Mouse (Mus musculus) heart, postnatal 36 days (tissue): Measurements from ENCODE around the gene Traf2. TPM values are rescaled to one million over a fixed set of nuclear protein-coding genes. Genes with fewer than 3 reads are reported as not detected.

ENCODE experiments used
- total RNA-seq, 2 experiments: library from RNA; stranded (reverse); gene quantifications; 2 replicates each; pipeline ENCODE4 v1.2.3; 2021

Gene Traf2
- total RNA-seq, 2 experiments from 2014 or later = 14.3 to 14.6 TPM

Other genes with a start within 250 kb of the Traf2 start
- gene Grin1, start 227.8 kb downstream of the Traf2 start, total RNA-seq = not detected
- gene Man1b1, start 214.6 kb downstream of the Traf2 start, total RNA-seq = 10 to 100 TPM; 21.9 to 23.2 TPM
- 1 to 10 TPM; 3.4 to 3.7 TPM for gene Dpp7, start 190.6 kb downstream of the Traf2 start, total RNA-seq
- 1 to 10 TPM; 6.7 to 8.6 TPM for gene Uap1l1, start 181.3 kb downstream of the Traf2 start, total RNA-seq
- under 1 TPM; 0.46 to 0.56 TPM for gene Sapcd2, start 174.6 kb downstream of the Traf2 start, total RNA-seq
- 10 to 100 TPM; 14.5 to 15.4 TPM for gene Entpd2, start 151.1 kb downstream of the Traf2 start, total RNA-seq
- gene Npdc1, start 147.6 kb downstream of the Traf2 start, total RNA-seq = 10 to 100 TPM; 27.3 to 27.8 TPM
- under 1 TPM; 0.27 to 0.36 TPM for gene Fut7, start 123.7 kb downstream of the Traf2 start, total RNA-seq
- gene Abca2, start 118.2 kb downstream of the Traf2 start, total RNA-seq = 10 to 100 TPM; 35.5 to 39.9 TPM
- 1 to 10 TPM; 1.2 to 1.6 TPM for gene Clic3, start 90.1 kb downstream of the Traf2 start, total RNA-seq
- gene Paxx, start 85.8 kb downstream of the Traf2 start, total RNA-seq = 10 to 100 TPM; 23.0 to 23.4 TPM
- 100 to 1,000 TPM; 189 to 202 TPM for gene Ptgds, start 76.9 kb downstream of the Traf2 start, total RNA-seq
- gene Lcn12, start 53.0 kb downstream of the Traf2 start, total RNA-seq = not detected
- gene Fbxw5, start 46.2 kb downstream of the Traf2 start, total RNA-seq = 10 to 100 TPM; 82.7 to 92.8 TPM
- 1 to 10 TPM; 1.5 to 1.6 TPM for gene C8g, start 45.2 kb downstream of the Traf2 start, total RNA-seq
- gene Edf1, start 10.9 kb upstream of the Traf2 start, total RNA-seq = 100 to 1,000 TPM; 215 to 227 TPM
- gene Mamdc4, start 27.9 kb upstream of the Traf2 start, total RNA-seq = 1 to 10 TPM in 1 of 2 experiments, under 1 TPM in 1; 0.65 to 2.5 TPM
- 10 to 100 TPM; 64.1 to 67.4 TPM for gene Phpt1, start 28.3 kb upstream of the Traf2 start, total RNA-seq
- under 1 TPM; 0.08 TPM for gene Ajm1, start 34.8 kb upstream of the Traf2 start, total RNA-seq
- 10 to 100 TPM; 60.9 to 62.5 TPM for gene Rabl6, start 61.6 kb upstream of the Traf2 start, total RNA-seq
- gene Ccdc183, start 70.7 kb upstream of the Traf2 start, total RNA-seq = not detected
- gene Tmem141, start 75.1 kb upstream of the Traf2 start, total RNA-seq = 10 to 100 TPM; 24.1 to 29.5 TPM
- 1 to 10 TPM; 5.2 to 7.5 TPM for gene Fcna, start 81.1 kb upstream of the Traf2 start, total RNA-seq
- under 1 TPM in 1 of 2 experiments, not detected in 1; 0.73 TPM for gene Lcn8, start 106.2 kb upstream of the Traf2 start, total RNA-seq
- gene Lcn5, start 111.0 kb upstream of the Traf2 start, total RNA-seq = not detected
- not detected for gene Lcn6, start 129.8 kb upstream of the Traf2 start, total RNA-seq
- gene Lcn10, start 135.8 kb upstream of the Traf2 start, total RNA-seq = not detected
- gene Obp2a, start 153.1 kb upstream of the Traf2 start, total RNA-seq = not detected
- 10 to 100 TPM; 12.2 to 13.4 TPM for gene Bmyc, start 159.8 kb upstream of the Traf2 start, total RNA-seq
- gene Obp2b, start 190.1 kb upstream of the Traf2 start, total RNA-seq = not detected
- gene Lcn3, start 218.6 kb upstream of the Traf2 start, total RNA-seq = not detected
- not detected for gene Lcn11, start 230.1 kb upstream of the Traf2 start, total RNA-seq
- not detected for gene Gm13539, start 235.3 kb upstream of the Traf2 start, total RNA-seq